Mouse (Mus musculus): Measurements from ENCODE around the gene Rap1a. TPM values are rescaled to one million over a fixed set of nuclear protein-coding genes. Genes with fewer than 3 reads are reported as not detected.

Rap1a gene
- total and polyA plus RNA-seq, 3 experiments = 12.8 to 113 (median 101) TPM

DNA sequence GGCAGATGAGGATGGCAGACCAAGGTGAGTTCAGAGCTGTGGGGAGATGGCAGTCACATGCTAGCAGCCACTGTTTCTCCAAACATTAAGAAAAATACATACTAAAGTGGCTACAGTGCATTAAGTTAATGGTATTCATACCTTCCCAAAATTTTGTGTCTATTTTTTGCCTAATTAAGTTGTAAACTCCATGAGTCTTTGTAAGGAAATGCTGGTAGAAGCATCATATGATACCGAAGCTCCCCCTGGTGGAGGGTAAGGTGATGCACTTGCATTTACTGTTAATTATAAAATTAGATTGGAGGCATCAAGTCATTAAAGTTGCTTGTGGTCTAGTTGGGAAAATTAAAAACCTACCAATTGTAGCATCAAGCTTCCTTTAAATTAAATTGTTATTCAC lies 75.1 kb downstream of the Rap1a start:
- peaks cover 7% of the 10 kb centered on the region for H3K36me3 ChIP-seq (ENCODE audit: control insufficient read depth, insufficient read depth, low read length)
- intact Hi-C loops (cut with DNase I) = loop anchor here (1.0 kb wide), 2 partner anchors 39 to 52 kb away; partner anchors contain the start of gene Ddx20
- no peak overlapping the region for H3K27ac ChIP-seq
- no peaks in the 10 kb centered on the region for H3K79me2 ChIP-seq (replicated peaks; ENCODE audit: control insufficient read depth, insufficient read depth, low read length)
- DNase-seq = peak; percentile 25 to 51
- TF ChIP-seq EP300 (IDR thresholded peaks at IDR 0.05; ENCODE audit: insufficient read depth, low read depth, low read length) (no peak), CTCF (IDR thresholded peaks at IDR 0.05) (peak; percentile 98)
- 2% methylated on average over 1 of the region's 1 CpGs for WGBS
- peaks cover 14% of the 10 kb centered on the region for H3K4me1 ChIP-seq (ENCODE audit: control insufficient read depth, insufficient read depth, low read length)
- H3K4me3 ChIP-seq = no peak overlapping the region
- H3K27me3 ChIP-seq (ENCODE audit: control insufficient read depth, insufficient read depth, low read length) = no peaks in the 10 kb centered on the region
- no peak overlapping the region for H3K9ac ChIP-seq (ENCODE audit: low read depth, low read length)

DNA sequence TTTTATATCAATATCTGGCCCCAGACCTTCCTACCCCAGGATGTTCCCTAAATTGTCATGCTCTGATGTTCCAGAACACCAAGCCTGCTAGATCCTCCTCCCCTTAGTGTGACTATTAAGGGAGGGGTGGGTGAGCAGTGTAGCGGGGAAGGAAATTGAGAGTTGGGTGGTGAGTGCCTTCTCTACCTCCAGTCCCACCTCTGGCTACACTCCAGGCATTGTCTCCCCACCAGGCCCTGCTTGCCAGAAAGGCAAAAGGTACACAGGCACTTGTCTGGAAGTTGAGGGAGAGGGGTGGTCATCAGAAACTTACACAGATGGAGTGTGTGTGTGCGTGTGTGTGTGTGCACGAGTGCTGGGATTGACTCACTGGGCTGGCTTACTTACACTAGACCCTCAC lies 78.6 kb downstream of the Rap1a start:
- Histone ChIP-seq H3K27ac (no peak overlapping the region; the same call in 1 of the 2 replicates), H3K36me3 (ENCODE audit: control insufficient read depth, insufficient read depth, low read length) (no peaks in the 10 kb centered on the region), H3K9ac (ENCODE audit: low read depth, low read length) (no peak overlapping the region), H3K4me1 (ENCODE audit: control insufficient read depth, insufficient read depth, low read length) (peaks cover 19% of the 10 kb centered on the region), H3K27me3 (ENCODE audit: control insufficient read depth, insufficient read depth, low read length) (no peaks in the 10 kb centered on the region), H3K79me2 (replicated peaks; ENCODE audit: control insufficient read depth, insufficient read depth, low read length) (no peaks in the 10 kb centered on the region), H3K4me3 (no peak overlapping the region)
- intact Hi-C loops (cut with DNase I) = no loop called here
- peak in 1 of 2 experiments; percentile 53 for DNase-seq
- TF ChIP-seq POLR2A (IDR thresholded peaks at IDR 0.05; ENCODE audit: insufficient read depth, low read depth, low read length) (no peak), CTCF (IDR thresholded peaks at IDR 0.05) (no peak), EP300 (IDR thresholded peaks at IDR 0.05; ENCODE audit: insufficient read depth, low read depth, low read length) (0 out of 2 replicates have a peak, but pooled peaks have one; percentile 6)
- 41% methylated on average over 3 of the region's 3 CpGs for whole genome bisulfite sequencing

DNA sequence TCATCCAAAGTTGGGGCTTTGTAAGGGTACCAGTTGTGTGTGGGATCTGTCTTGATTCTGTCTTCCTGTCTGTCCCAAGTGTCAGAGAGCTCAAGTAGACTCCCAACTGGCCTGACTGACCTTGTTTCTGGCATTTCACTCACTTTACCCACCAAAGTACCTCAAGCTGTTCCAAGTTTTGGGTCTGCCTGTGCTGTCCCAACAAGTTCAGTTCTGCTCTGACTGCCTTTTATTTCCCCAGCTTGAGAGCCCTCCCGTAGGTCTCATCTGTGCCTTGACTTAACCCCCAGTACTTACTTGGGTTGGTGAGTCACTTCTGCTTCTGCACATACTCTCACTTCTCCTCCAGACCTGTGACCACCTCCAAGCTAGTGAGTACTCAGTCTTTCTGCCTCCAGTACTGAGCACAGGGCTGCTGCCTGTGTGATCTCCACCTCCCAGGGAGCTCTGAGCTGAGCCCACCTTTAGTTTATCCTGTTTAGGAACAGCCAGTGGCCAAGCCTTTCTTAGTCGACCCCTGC lies 79.4 kb downstream of the Rap1a start:
- no peak for TF ChIP-seq POLR2A (IDR thresholded peaks at IDR 0.05; ENCODE audit: insufficient read depth, low read depth, low read length)
- WGBS = 71% methylated on average over 2 of the region's 2 CpGs
- H3K27ac ChIP-seq = peak overlapping the region; percentile 54

DNA sequence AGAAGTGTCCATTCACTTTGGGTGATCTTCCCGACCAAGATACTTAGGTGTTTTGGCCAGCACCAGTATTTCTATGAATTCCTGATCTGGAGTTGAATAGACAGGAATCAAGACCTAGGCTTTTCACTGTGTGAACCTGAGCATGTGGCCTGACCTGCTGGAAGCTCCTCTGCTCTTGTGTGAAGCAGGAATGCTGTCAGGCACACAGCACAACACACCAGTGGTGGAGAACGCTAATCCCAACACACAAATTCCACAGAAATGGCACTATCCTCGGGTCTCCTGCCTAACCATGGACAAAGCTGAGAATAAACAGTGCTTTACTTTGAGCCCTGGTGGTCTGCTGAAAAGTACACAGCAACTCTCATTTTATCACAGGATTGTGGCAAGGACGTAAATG lies 80.6 kb downstream of the Rap1a start:
- intact Hi-C loops (cut with DNase I) = no loop called here
- no peaks in the 10 kb centered on the region for H3K79me2 ChIP-seq (replicated peaks; ENCODE audit: control insufficient read depth, insufficient read depth, low read length)
- no peak for TF ChIP-seq CTCF (IDR thresholded peaks at IDR 0.05)
- TF ChIP-seq EP300 (IDR thresholded peaks at IDR 0.05; ENCODE audit: insufficient read depth, low read depth, low read length) = no peak
- 0 out of 2 replicates have a peak, but pooled peaks have one; percentile 12 for TF ChIP-seq POLR2A (IDR thresholded peaks at IDR 0.05; ENCODE audit: insufficient read depth, low read depth, low read length)
- no peak overlapping the region for H3K9ac ChIP-seq (ENCODE audit: low read depth, low read length)
- peaks cover 21% of the 10 kb centered on the region for H3K4me1 ChIP-seq (ENCODE audit: control insufficient read depth, insufficient read depth, low read length)
- H3K27me3 ChIP-seq (ENCODE audit: control insufficient read depth, insufficient read depth, low read length) = no peaks in the 10 kb centered on the region
- WGBS = 66% methylated on average over 4 of the region's 4 CpGs
- peaks cover 8% of the 10 kb centered on the region; the same call in 1 of the 2 replicates for H3K36me3 ChIP-seq (ENCODE audit: control insufficient read depth, insufficient read depth, low read length)
- H3K4me3 ChIP-seq = no peak overlapping the region
- H3K27ac ChIP-seq = no peak overlapping the region
- no peak for DNase-seq

More for the DNA sequence above, 79.4 kb downstream of the Rap1a start:
- intact Hi-C loops (cut with DNase I) = no loop called here
- Histone ChIP-seq H3K4me3 (no peak overlapping the region), H3K4me1 (ENCODE audit: control insufficient read depth, insufficient read depth, low read length) (peaks cover 21% of the 10 kb centered on the region), H3K36me3 (ENCODE audit: control insufficient read depth, insufficient read depth, low read length) (peaks cover 3% of the 10 kb centered on the region; the same call in 1 of the 2 replicates), H3K27me3 (ENCODE audit: control insufficient read depth, insufficient read depth, low read length) (no peaks in the 10 kb centered on the region), H3K9ac (ENCODE audit: low read depth, low read length) (no peak overlapping the region), H3K79me2 (replicated peaks; ENCODE audit: control insufficient read depth, insufficient read depth, low read length) (no peaks in the 10 kb centered on the region)
- no peak for DNase-seq

DNA sequence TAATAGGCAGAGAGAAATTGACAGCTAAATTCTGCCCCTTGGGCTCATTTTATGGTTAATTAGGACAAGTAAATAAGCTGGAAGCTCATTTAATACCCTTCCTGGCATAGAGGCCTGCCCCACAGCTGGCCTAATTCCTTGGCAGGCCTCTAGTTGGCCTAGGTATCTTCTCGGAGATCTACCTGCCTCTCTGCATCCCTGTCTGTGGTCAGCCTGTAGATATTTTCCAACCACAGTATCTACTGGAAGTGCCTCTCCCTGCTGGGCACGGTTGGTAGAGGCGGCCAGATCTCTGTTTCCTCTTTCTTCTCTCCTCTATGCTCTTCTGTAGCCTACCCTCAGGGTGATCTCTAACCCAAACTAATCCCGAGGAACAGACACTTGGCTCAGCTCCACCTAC lies 81.2 kb downstream of the Rap1a start:
- H3K79me2 ChIP-seq (replicated peaks; ENCODE audit: control insufficient read depth, insufficient read depth, low read length) = no peaks in the 10 kb centered on the region
- no peak for TF ChIP-seq EP300 (IDR thresholded peaks at IDR 0.05; ENCODE audit: insufficient read depth, low read depth, low read length)
- TF ChIP-seq CTCF (IDR thresholded peaks at IDR 0.05) = no peak
- TF ChIP-seq POLR2A (IDR thresholded peaks at IDR 0.05; ENCODE audit: insufficient read depth, low read depth, low read length) = no peak
- H3K27me3 ChIP-seq (ENCODE audit: control insufficient read depth, insufficient read depth, low read length) = no peaks in the 10 kb centered on the region
- no peak overlapping the region for H3K27ac ChIP-seq
- peaks cover 21% of the 10 kb centered on the region for H3K4me1 ChIP-seq (ENCODE audit: control insufficient read depth, insufficient read depth, low read length)
- H3K36me3 ChIP-seq (ENCODE audit: control insufficient read depth, insufficient read depth, low read length) = peaks cover 10% of the 10 kb centered on the region
- H3K4me3 ChIP-seq = no peak overlapping the region
- intact Hi-C loops (cut with DNase I) = no loop called here
- no peak overlapping the region for H3K9ac ChIP-seq (ENCODE audit: low read depth, low read length)
- no peak for DNase-seq
- WGBS = 65% methylated on average over 4 of the region's 4 CpGs

DNA sequence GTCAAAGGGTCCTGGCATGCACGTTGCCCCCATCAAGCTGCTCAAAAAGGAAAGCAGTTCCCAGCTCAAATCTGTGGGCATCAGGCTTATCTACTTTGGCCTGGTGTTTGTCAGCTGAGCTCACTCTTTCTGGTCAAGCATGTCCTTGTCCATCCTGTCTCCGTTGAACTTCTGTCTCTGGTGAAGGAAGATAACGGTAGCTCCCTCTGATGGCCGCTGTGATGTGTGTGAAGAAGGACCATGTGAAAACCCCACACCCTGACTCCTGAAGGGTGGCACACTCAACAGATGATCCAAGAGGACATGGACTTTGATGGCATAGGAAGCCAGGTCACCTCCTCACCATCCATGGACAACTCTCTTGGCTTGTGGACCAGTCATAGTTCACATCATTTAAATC lies 82.4 kb downstream of the Rap1a start:
- 26% methylated on average over 4 of the region's 4 CpGs for WGBS
- Histone ChIP-seq H3K36me3 (ENCODE audit: control insufficient read depth, insufficient read depth, low read length) (peaks cover 10% of the 10 kb centered on the region), H3K27me3 (ENCODE audit: control insufficient read depth, insufficient read depth, low read length) (no peaks in the 10 kb centered on the region), H3K4me1 (ENCODE audit: control insufficient read depth, insufficient read depth, low read length) (peaks cover 27% of the 10 kb centered on the region), H3K79me2 (replicated peaks; ENCODE audit: control insufficient read depth, insufficient read depth, low read length) (no peaks in the 10 kb centered on the region), H3K4me3 (no peak overlapping the region), H3K27ac (peak overlapping the region; percentile 61), H3K9ac (ENCODE audit: low read depth, low read length) (no peak overlapping the region)
- intact Hi-C loops (cut with DNase I) = no loop called here
- TF ChIP-seq CTCF (IDR thresholded peaks at IDR 0.05) = peak; percentile 40
- 0 out of 2 replicates have a peak, but pooled peaks have one; percentile 12 for TF ChIP-seq POLR2A (IDR thresholded peaks at IDR 0.05; ENCODE audit: insufficient read depth, low read depth, low read length)
- no peak for TF ChIP-seq EP300 (IDR thresholded peaks at IDR 0.05; ENCODE audit: insufficient read depth, low read depth, low read length)
- peak in 1 of 2 experiments; percentile 14 for DNase-seq

Data from heart, adult 2 months (tissue).